Mouse (Mus musculus): ENCODE measurements around the gene Cnot11. TPM values are rescaled to one million over a fixed set of nuclear protein-coding genes. Genes with fewer than 3 reads are reported as not detected.

Cnot11 gene
- total RNA-seq (2022) = 10 to 100 TPM; 13.3 to 15.1 (median 14.3) TPM

- DNase-seq (ENCODE audit: low spot score) = no peak
These were observed at the start of gene Cnot11 for GRCm38 (mm10) chr1:39534831-39535230. Gene Cnot11 (plus strand): TSS chr1:39534992.

GRCm38 (mm10) chr1:39487370-39487769 lies 47.4 kb upstream of the Cnot11 start:
- DNase-seq (ENCODE audit: low spot score) = no peak

GRCm38 (mm10) chr1:39493165-39493564 lies 41.6 kb upstream of the Cnot11 start:
- no peak for DNase-seq (ENCODE audit: low spot score)

GRCm38 (mm10) chr1:39493664-39494063 lies 41.1 kb upstream of the Cnot11 start:
- no peak for DNase-seq (ENCODE audit: low spot score)

GRCm38 (mm10) chr1:39496995-39497394 lies 37.8 kb upstream of the Cnot11 start:
- DNase-seq (ENCODE audit: low spot score) = no peak

GRCm38 (mm10) chr1:39497748-39498147 lies 37.0 kb upstream of the Cnot11 start:
- no peak for DNase-seq (ENCODE audit: low spot score)

GRCm38 (mm10) chr1:39499485-39499941 lies 35.3 kb upstream of the Cnot11 start:
- no peak for DNase-seq (ENCODE audit: low spot score)

- DNase-seq (ENCODE audit: low spot score) = no peak
These were observed 31.8 kb upstream of the Cnot11 start for GRCm38 (mm10) chr1:39502817-39503633.

- no peak for DNase-seq (ENCODE audit: low spot score)
These were observed 30.5 kb upstream of the Cnot11 start for GRCm38 (mm10) chr1:39504261-39504660.

- no peak for DNase-seq (ENCODE audit: low spot score)
These were observed 29.2 kb upstream of the Cnot11 start for GRCm38 (mm10) chr1:39505600-39505999.

GRCm38 (mm10) chr1:39511775-39512174 lies 23.0 kb upstream of the Cnot11 start:
- DNase-seq (ENCODE audit: low spot score) = no peak

GRCm38 (mm10) chr1:39512183-39512582 lies 22.6 kb upstream of the Cnot11 start:
- DNase-seq (ENCODE audit: low spot score) = no peak

- DNase-seq (ENCODE audit: low spot score) = no peak
These were observed 19.3 kb upstream of the Cnot11 start for GRCm38 (mm10) chr1:39515303-39515991.

GRCm38 (mm10) chr1:39521326-39521725 lies 13.5 kb upstream of the Cnot11 start:
- DNase-seq (ENCODE audit: low spot score) = no peak

- DNase-seq (ENCODE audit: low spot score) = peak; percentile 52
These were observed 12.3 kb upstream of the Cnot11 start for GRCm38 (mm10) chr1:39522519-39522918.

- DNase-seq (ENCODE audit: low spot score) = peak; percentile 26
These were observed 9.0 kb upstream of the Cnot11 start for GRCm38 (mm10) chr1:39525763-39526162.

GRCm38 (mm10) chr1:39526371-39527167 lies 8.2 kb upstream of the Cnot11 start:
- DNase-seq (ENCODE audit: low spot score) = peak; percentile 21

- peak; percentile 47 for DNase-seq (ENCODE audit: low spot score)
These were observed 7.4 kb upstream of the Cnot11 start for GRCm38 (mm10) chr1:39527432-39527831.

- no peak for DNase-seq (ENCODE audit: low spot score)
These were observed 6.5 kb upstream of the Cnot11 start for GRCm38 (mm10) chr1:39528319-39528718.

GRCm38 (mm10) chr1:39530258-39530943 lies 4.4 kb upstream of the Cnot11 start:
- peak; percentile 82 for DNase-seq (ENCODE audit: low spot score)

- DNase-seq (ENCODE audit: low spot score) = no peak
These were observed 3.8 kb upstream of the Cnot11 start for GRCm38 (mm10) chr1:39531036-39531435.

Data from heart, adult 8-10 months (tissue).